Mouse (Mus musculus) brown adipose tissue, adult 24 weeks (tissue): Measurements from ENCODE around the gene Maml3. TPM values are rescaled to one million over a fixed set of nuclear protein-coding genes. Genes with fewer than 3 reads are reported as not detected.

Experiments used
- H3K27ac ChIP-seq: fragments of 200-500 bp; replicated peaks from 2 replicates; pipeline ENCODE4 v1.5.1; 2012; ENCODE audit warnings: low read depth, mild to moderate bottlenecking, low read length
- H3K4me1 ChIP-seq: fragments of 200-500 bp; 2 replicates; pipeline ENCODE4 v1.6.1; 2012; ENCODE audit warnings: low read length, mixed read lengths; ENCODE audit not compliant: control insufficient read depth, insufficient read depth, insufficient read length
- H3K4me3 ChIP-seq: fragments of 200-500 bp; 2 replicates; pipeline ENCODE4 v1.5.1; 2012; ENCODE audit warnings: low read depth, mild to moderate bottlenecking, low read length, moderate library complexity; ENCODE audit not compliant: insufficient read depth
- polyA plus RNA-seq: library from polyadenylated mRNA; stranded (reverse); fragments of >200 nt; gene quantifications from 2 replicates; pipeline ENCODE4 v1.2.4, GENCODE M21; 2012; ENCODE audit not compliant: missing spikeins, insufficient read depth, insufficient read length

Maml3 gene
- polyA plus RNA-seq, 1 experiment = 1.0 TPM

GRCm38 (mm10) chr3:51805488-51806318, 299.2 kb downstream of the Maml3 start:
- H3K4me3 ChIP-seq = no peak overlapping the region
- H3K4me1 ChIP-seq = no peaks in the 10 kb centered on the region
- no peak overlapping the region for H3K27ac ChIP-seq

- H3K4me1 ChIP-seq = no peaks in the 10 kb centered on the region
- H3K27ac ChIP-seq = no peak overlapping the region
- H3K4me3 ChIP-seq = no peak overlapping the region
These were observed 301.0 kb downstream of the Maml3 start for GRCm38 (mm10) chr3:51803903-51804302.

GRCm38 (mm10) chr3:51799650-51800049, 305.2 kb downstream of the Maml3 start:
- H3K4me3 ChIP-seq = no peak overlapping the region
- H3K4me1 ChIP-seq = peaks cover 2% of the 10 kb centered on the region; the same call in 1 of the 2 replicates
- H3K27ac ChIP-seq = no peak overlapping the region

GRCm38 (mm10) chr3:51796838-51797237, 308.0 kb downstream of the Maml3 start:
- peaks cover 2% of the 10 kb centered on the region; the same call in 1 of the 2 replicates for H3K4me1 ChIP-seq
- H3K27ac ChIP-seq = no peak overlapping the region
- no peak overlapping the region for H3K4me3 ChIP-seq

- Histone ChIP-seq H3K4me3 (peak overlapping the region; percentile 30), H3K4me1 (peaks cover 2% of the 10 kb centered on the region; the same call in 1 of the 2 replicates), H3K27ac (no peak overlapping the region)
These were observed 308.6 kb downstream of the Maml3 start for GRCm38 (mm10) chr3:51796219-51796828.

- Histone ChIP-seq H3K27ac (no peak overlapping the region), H3K4me1 (no peaks in the 10 kb centered on the region; the same call in 1 of the 2 replicates), H3K4me3 (no peak overlapping the region)
These were observed 313.3 kb downstream of the Maml3 start for GRCm38 (mm10) chr3:51791542-51791941.

- Histone ChIP-seq H3K4me3 (peak overlapping the region; percentile 50), H3K27ac (peak overlapping the region; percentile 52), H3K4me1 (no peaks in the 10 kb centered on the region; the same call in 1 of the 2 replicates)
These were observed 315.4 kb downstream of the Maml3 start for GRCm38 (mm10) chr3:51789389-51789904.

GRCm38 (mm10) chr3:51788591-51789339, 316.1 kb downstream of the Maml3 start:
- peak overlapping the region; percentile 50 for H3K4me3 ChIP-seq

GRCm38 (mm10) chr3:51787945-51788344, 316.9 kb downstream of the Maml3 start:
- H3K4me3 ChIP-seq = no peak overlapping the region
- no peak overlapping the region for H3K27ac ChIP-seq

More at GRCm38 (mm10) chr3:51788591-51789339, 316.1 kb downstream of the Maml3 start:
- Histone ChIP-seq H3K27ac (peak overlapping the region; percentile 52), H3K4me1 (no peaks in the 10 kb centered on the region; the same call in 1 of the 2 replicates)

GRCm38 (mm10) chr3:51785796-51786195, 319.1 kb downstream of the Maml3 start:
- Histone ChIP-seq H3K27ac (no peak overlapping the region), H3K4me1 (no peaks in the 10 kb centered on the region; the same call in 1 of the 2 replicates), H3K4me3 (no peak overlapping the region)

More at GRCm38 (mm10) chr3:51787945-51788344, 316.9 kb downstream of the Maml3 start:
- H3K4me1 ChIP-seq = no peaks in the 10 kb centered on the region; the same call in 1 of the 2 replicates

GRCm38 (mm10) chr3:51782191-51782590, 322.7 kb downstream of the Maml3 start:
- H3K4me1 ChIP-seq = peaks cover 4% of the 10 kb centered on the region
- H3K27ac ChIP-seq = no peak overlapping the region
- H3K4me3 ChIP-seq = no peak overlapping the region

GRCm38 (mm10) chr3:51778738-51779592, 325.9 kb downstream of the Maml3 start:
- Histone ChIP-seq H3K4me3 (no peak overlapping the region), H3K27ac (no peak overlapping the region), H3K4me1 (peaks cover 4% of the 10 kb centered on the region)

GRCm38 (mm10) chr3:51778179-51778578, 326.7 kb downstream of the Maml3 start:
- Histone ChIP-seq H3K4me3 (no peak overlapping the region), H3K4me1 (peaks cover 4% of the 10 kb centered on the region), H3K27ac (no peak overlapping the region)

GRCm38 (mm10) chr3:51776018-51776611, 328.8 kb downstream of the Maml3 start:
- Histone ChIP-seq H3K4me1 (peaks cover 4% of the 10 kb centered on the region), H3K4me3 (no peak overlapping the region), H3K27ac (no peak overlapping the region)
